Mouse (Mus musculus): ENCODE data around the gene Atxn7l3.
A peak's percentile ranks its signal among the peaks of the same experiment; 100 is the strongest.

The Atxn7l3 gene

DNA sequence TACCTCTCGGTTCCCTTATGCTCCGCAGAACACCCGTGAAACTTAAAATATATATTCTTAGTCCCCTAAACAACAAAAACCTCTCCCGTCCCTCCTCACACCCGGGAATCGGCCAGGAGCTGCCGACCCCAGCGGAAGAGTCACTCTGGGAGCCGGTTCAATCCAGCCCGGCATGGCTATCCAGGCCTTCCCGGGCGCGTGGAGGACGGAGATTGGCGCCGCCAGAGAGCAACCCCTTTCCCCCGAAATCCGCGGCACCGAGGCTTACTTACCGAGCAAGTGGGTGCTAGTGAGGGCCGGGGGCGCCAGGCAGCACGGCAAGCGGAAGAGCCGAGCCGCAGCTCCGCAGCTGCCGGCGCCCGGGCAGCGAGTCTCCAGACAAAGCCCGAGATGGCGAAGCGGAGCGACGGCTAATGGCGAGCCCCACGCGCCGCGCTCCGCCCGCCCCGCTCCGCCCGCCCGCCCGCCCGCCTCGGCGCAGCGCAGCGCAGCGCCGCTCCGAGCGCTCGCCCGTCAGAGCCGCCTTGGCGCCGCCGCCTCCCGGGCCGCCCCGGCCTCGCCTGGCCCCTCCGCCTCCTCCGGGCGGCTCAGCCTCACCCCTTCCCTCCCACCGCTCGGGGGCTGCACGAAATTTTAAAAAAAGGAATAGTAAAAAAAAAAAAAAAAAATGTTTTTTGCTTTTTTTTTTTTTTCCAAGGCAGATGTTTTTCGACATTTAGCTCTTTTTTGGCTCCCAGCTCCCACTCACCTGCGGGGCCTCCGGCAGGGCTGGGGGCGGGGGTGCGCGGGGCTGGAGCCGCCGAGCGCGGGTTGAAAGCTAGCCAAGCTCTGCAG lies 22.4 kb upstream of the Atxn7l3 start:
- peak; percentile 49 to 75 for DNase-seq

GRCm38 (mm10) chr11:102317901-102318575 lies 21.6 kb upstream of the Atxn7l3 start:
- peak; percentile 61 to 81 for DNase-seq

- DNase-seq = peak; percentile 55 to 80
These were observed 21.0 kb upstream of the Atxn7l3 start for GRCm38 (mm10) chr11:102317298-102317900.

DNA sequence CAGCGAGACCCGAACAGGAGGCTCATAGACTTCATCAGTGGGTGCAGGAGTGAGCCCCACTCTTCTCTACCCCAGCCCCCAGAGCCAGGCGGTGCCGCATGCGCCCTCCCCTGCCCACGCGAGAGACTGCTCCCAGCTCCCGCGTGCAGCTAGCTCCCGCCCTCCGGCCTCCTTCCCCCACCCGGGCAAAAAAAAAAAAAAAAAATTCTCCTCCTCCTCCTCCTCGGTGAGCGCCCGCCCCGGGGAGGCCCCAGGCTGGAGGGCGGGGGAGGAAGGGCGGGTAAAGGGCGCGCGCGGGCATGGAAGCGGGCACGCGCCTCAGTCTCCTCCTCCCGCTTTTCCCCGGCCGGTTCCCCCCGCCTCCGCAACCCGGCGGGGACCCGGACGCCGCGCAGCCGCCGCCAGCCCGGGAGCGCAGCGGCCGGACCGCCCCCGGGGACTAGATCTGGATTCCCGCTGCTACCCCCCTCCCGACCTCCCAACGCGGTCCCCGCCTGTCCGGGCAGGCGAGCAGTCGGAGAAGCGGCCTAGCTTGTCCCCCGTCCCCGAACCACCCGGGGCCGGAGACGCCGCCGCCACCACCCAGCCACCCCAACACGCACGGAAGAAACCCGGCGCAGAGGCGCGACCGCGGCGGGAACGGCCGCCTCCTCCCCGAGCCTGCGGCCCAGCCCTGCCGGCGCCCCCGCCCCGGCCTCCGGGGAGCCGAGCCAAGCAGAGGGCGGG lies 20.3 kb upstream of the Atxn7l3 start:
- peak; percentile 84 to 92 for DNase-seq

GRCm38 (mm10) chr11:102315690-102316571 lies 19.5 kb upstream of the Atxn7l3 start:
- no peak for DNase-seq

GRCm38 (mm10) chr11:102314321-102314720 lies 17.9 kb upstream of the Atxn7l3 start:
- no peak for DNase-seq

GRCm38 (mm10) chr11:102312586-102312985 lies 16.2 kb upstream of the Atxn7l3 start:
- no peak for DNase-seq

DNA sequence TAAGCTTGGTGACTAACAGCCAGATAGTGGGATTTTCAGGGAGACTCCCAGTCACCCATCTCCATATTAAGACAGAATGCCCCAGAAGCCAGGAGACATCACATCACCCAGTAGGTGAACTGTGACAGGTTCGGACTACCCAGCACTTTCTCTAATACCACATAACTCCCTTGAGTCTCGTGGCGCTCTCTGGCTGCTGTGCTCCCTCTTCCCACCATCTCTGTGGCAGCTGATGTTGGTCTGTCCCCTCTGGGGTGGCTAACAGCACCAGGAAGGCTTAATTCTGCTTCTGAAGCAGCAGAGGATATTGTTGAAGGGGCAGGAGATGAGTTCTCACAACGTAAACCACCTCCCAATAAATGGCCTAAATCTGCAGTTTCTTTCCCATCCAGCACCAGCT lies 15.5 kb upstream of the Atxn7l3 start:
- no peak for DNase-seq

GRCm38 (mm10) chr11:102310768-102311695 lies 14.6 kb upstream of the Atxn7l3 start:
- no peak for DNase-seq

- peak in 1 of 2 experiments; percentile 12 for DNase-seq
These were observed 13.6 kb upstream of the Atxn7l3 start for GRCm38 (mm10) chr11:102309821-102310617.

GRCm38 (mm10) chr11:102308979-102309378 lies 12.5 kb upstream of the Atxn7l3 start:
- DNase-seq = peak; percentile 93 to 96

- no peak for DNase-seq
These were observed 11.7 kb upstream of the Atxn7l3 start for GRCm38 (mm10) chr11:102308104-102308503.

DNA sequence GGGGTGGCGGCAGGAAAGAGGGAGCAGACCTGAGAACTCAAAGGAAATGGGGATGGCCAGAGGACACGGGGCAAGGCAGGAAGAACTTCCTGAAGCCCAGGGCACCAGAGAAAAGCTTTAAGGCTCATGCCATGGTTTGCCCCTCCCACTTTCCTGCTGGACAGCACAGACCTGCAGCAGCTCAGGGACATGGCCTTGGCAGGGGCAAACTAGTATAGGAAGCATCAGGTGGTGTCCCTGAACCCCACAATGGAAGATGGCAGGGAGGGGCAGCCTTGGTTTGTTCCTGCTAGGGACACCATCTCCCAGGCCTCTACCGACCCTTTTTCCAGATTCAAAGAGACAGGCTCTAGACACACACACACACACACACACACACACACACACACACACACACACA lies 8.9 kb upstream of the Atxn7l3 start:
- no peak for DNase-seq

DNA sequence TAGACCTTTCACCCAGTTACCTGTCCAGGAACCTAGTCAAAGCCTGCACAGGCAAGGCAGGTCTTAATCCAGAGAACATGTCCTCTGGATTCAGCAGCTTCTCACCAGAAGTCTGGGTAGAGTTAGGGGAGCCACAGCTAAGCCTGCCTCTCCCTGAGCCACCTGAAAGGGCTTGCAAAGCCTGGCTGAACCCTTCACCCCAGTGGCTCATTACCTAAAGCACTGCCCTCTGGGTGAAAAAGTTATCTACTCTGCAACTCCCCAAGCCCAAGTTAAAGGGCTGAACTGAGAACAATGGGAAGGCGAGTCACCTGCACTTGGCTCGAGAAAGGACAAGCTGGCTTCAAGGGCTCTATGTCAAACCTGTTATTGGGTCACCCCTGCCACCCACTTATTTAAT lies 7.7 kb upstream of the Atxn7l3 start:
- DNase-seq = no peak

DNA sequence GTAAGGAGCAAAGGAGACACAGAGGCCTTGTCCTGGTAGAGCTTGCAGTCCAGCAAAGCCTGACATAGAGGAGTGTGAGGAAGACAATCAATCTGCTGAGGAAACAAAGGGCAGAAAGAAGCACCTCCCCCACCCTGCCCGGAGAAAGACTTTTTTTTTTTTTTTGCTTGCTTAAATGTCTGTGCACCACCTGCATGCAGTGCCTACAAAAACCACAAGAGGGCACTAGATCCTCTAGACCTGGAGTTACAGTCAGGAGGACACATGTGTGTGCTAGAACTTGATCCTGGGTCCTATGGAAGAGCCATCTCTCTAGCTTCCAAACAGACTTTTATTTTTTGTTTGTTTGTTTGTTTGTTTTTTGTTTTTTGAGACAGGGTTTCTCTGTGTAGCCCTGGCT lies 3.4 kb upstream of the Atxn7l3 start:
- peak; percentile 52 to 57 for DNase-seq

- no peak for DNase-seq
These were observed 1.4 kb upstream of the Atxn7l3 start for GRCm38 (mm10) chr11:102297577-102298556.

- peak in 1 of 2 experiments; percentile 54 for DNase-seq
These were observed 596 bp downstream of the Atxn7l3 start for GRCm38 (mm10) chr11:102295598-102296471.

Data from cerebellum, adult 18-20 months (tissue).